Mouse (Mus musculus) intestine, postnatal 0 days (tissue): ENCODE measurements at regions not wholly inside any gene's neighbourhood (a gene's known extent, or its start where the extent isn't known, plus 50 kb on each side); places are given as distances from the start of the nearest gene placed in this dataset.

Experiments
- ATAC-seq: fragments of 200-750 bp; cut with Nextera tagmentation; 2 replicates; pipeline ENCODE4 v1.8.0; 2017; ENCODE audit warnings: mild to moderate bottlenecking, moderate TSS enrichment, moderate library complexity
- H3K27ac ChIP-seq: fragments of 300-500 bp; sonication (generic); 2 replicates; pipeline ENCODE4 v1.5.1; 2014; ENCODE audit warnings: mild to moderate bottlenecking, low read depth, low read length, moderate library complexity
- H3K27me3 ChIP-seq: fragments of 300-500 bp; sonication (generic); replicated peaks from 2 replicates; pipeline ENCODE4 v1.6.1; 2014; ENCODE audit warnings: low read length, mixed read lengths; ENCODE audit not compliant: control insufficient read depth, insufficient read depth
- H3K36me3 ChIP-seq: fragments of 300-500 bp; sonication (generic); 2 replicates; pipeline ENCODE4 v1.6.1; 2014; ENCODE audit warnings: mild to moderate bottlenecking, moderate library complexity; ENCODE audit not compliant: control insufficient read depth, insufficient read depth
- H3K4me1 ChIP-seq: fragments of 300-500 bp; sonication (generic); replicated peaks from 2 replicates; pipeline ENCODE4 v1.6.1; 2014; ENCODE audit warnings: antibody characterized with exemption, low read length, mixed read lengths; ENCODE audit not compliant: control insufficient read depth, insufficient read depth
- H3K4me2 ChIP-seq: fragments of 300-500 bp; sonication (generic); replicated peaks from 2 replicates; pipeline ENCODE4 v1.6.1; 2014; ENCODE audit warnings: low read depth, mild to moderate bottlenecking, moderate library complexity
- H3K4me3 ChIP-seq: fragments of 300-500 bp; sonication (generic); 2 replicates; pipeline ENCODE4 v1.5.1; 2014; ENCODE audit warnings: low read depth, low read length
- H3K9ac ChIP-seq: fragments of 300-500 bp; sonication (generic); 2 replicates; pipeline ENCODE4 v1.6.1; 2014; ENCODE audit warnings: mild to moderate bottlenecking, low read depth, low read length
- H3K9me3 ChIP-seq: fragments of 300-500 bp; sonication (generic); 2 replicates; pipeline ENCODE4 v1.6.1; 2016; ENCODE audit warnings: mixed run types; ENCODE audit not compliant: control insufficient read depth
- CTCF ChIP-seq: sonication (generic); IDR thresholded peaks from 2 replicates; pipeline ENCODE4 v1.5.1; 2016; ENCODE audit warnings: low read depth, mild to moderate bottlenecking, control low read depth, antibody characterized with exemption, moderate library complexity
- WGBS: fragments of 180-500 bp; shearing (Covaris S2); extraction: QIAGEN DNeasy Blood & Tissue Kit; methylation state at CpG from one replicate; pipeline ENCODE4 v1.1.7; 2014; 5-methylcytosine and 5-hydroxymethylcytosine counted together

DNA sequence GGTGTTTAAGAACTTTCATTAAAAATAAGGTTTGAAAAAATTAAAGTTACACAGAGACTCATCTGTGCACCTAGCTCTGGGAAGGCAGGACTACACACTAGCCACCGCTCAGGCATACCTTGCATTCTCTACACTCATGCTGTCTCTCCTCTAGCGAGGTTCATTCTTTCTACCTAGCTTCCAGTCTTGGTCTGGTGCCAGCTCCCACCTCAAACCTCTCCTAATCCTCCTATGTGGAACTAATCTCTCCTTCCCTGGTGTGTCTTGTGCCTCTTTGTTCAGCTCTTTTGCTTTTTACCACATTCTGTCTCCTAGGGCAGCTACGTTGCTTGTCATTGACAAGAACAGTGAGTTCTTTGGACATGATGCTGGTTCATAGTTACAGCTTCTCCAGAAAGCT, 146.5 kb upstream of the Tut7 start:
- no peak for ATAC-seq
- no peak overlapping the region for H3K27ac ChIP-seq
- peaks cover 6% of the 10 kb centered on the region; the same call in 1 of the 2 replicates for H3K27me3 ChIP-seq
- H3K9me3 ChIP-seq = no peaks in the 10 kb centered on the region
- no peak overlapping the region for H3K4me2 ChIP-seq
- H3K4me1 ChIP-seq = no peaks in the 10 kb centered on the region
- TF ChIP-seq CTCF = no peak
- H3K36me3 ChIP-seq = no peaks in the 10 kb centered on the region
- no peak overlapping the region for H3K9ac ChIP-seq
- H3K4me3 ChIP-seq = no peak overlapping the region
- 77% methylated on average over 3 of the region's 3 CpGs for WGBS

DNA sequence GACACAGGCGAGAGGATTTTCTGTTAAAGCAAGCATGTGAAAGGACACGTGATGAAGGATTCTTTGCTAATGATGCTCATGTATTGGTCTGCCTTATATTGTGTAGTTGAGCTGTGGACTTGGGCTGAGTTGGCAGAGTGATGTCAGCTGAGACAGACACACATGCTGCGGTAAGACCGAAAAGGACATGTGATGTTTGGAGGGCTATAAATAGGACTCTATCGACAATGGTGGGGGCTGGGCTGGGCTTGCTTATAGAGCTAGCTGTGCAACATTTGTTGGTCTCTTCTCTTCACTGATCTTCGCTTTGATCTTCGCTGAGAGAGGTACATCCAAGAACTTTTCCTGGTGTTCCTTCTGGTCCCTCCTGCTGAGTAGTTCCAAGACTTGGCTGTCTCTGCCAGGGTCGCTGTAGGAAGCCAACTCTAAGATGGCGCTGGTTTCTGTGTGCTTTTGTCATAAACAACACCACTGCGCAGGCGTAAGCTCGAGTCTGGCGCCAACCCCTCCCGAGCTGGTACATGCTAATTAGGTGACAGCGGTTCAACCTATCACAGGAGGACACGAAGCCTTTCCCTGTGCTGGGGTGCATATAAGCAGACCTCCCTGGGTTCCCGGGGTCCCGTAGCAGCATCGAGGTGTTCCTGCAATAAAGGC, 145.8 kb upstream of the Tut7 start:
- Histone ChIP-seq H3K9me3 (no peaks in the 10 kb centered on the region), H3K4me3 (no peak overlapping the region), H3K27ac (no peak overlapping the region), H3K9ac (no peak overlapping the region), H3K36me3 (no peaks in the 10 kb centered on the region), H3K27me3 (peaks cover 6% of the 10 kb centered on the region; the same call in 1 of the 2 replicates), H3K4me2 (no peak overlapping the region), H3K4me1 (no peaks in the 10 kb centered on the region)
- no peak for TF ChIP-seq CTCF
- no peak for ATAC-seq
- 87% methylated on average over 19 of the region's 19 CpGs for WGBS

DNA sequence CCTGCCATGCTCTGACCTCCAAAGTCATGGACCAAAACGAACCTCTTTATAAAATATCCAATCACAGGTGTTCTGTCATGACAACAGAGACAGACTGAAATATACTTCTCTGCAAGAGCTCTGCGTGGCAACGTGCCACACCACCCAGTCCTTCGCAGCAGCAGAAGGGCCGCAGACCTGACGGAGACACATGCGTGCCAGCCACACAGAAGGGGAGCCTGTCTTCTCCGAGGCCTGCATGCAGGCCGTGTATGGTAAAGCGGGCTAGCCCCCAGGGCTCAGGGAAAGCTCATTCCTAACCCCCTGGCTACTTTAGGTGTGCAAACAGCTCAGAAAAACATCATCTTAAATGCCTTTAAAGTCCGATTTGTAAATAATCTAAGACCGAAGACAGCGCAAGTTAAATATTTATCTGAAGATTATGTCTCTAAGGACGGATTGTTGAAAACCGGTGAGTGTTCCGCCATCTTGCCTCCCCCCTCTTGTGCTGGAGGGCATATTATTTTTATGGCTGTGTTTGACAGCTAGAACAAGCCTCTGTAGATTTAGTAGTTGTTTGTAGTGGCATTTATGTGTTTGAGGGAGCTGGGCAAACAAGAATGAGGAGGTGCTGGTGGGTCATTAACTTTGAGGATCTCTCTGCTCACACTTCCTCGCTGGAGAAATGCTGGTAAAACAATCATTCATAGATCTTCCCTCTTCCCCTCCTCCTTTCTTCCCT, 143.7 kb upstream of the Tut7 start:
- Histone ChIP-seq H3K27ac (no peak overlapping the region), H3K4me2 (no peak overlapping the region), H3K9ac (no peak overlapping the region), H3K27me3 (peaks cover under 1% of the 10 kb centered on the region; the same call in 1 of the 2 replicates), H3K4me3 (no peak overlapping the region), H3K4me1 (no peaks in the 10 kb centered on the region), H3K36me3 (no peaks in the 10 kb centered on the region), H3K9me3 (no peaks in the 10 kb centered on the region)
- ATAC-seq = no peak
- no peak for TF ChIP-seq CTCF
- 32% methylated on average over 17 of the region's 17 CpGs for WGBS

DNA sequence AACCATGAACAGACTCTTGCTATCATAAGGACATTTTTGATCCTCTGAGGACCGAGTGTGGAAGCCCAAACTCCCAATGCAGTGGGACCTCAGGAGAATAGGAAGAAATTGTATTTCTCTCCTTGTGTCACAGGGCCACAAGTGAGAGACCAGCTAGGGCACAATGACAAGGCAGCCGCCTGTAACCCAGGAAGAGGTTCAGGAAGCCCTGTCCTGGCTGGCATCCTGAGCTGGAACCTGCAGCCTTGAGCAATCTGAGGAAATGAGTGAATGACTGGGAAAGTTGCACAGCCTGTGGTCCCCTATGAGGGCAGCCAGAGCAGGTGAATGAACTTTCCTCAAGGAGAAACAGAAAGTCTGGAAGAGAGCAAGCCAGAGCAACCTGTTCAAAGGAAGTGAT, 142.0 kb upstream of the Tut7 start:
- no peak for TF ChIP-seq CTCF
- no peak overlapping the region for H3K4me2 ChIP-seq
- H3K27me3 ChIP-seq = no peaks in the 10 kb centered on the region; the same call in 1 of the 2 replicates
- H3K27ac ChIP-seq = no peak overlapping the region
- WGBS = 93% methylated on average over 2 of the region's 2 CpGs
- H3K9ac ChIP-seq = no peak overlapping the region
- no peak for ATAC-seq
- no peaks in the 10 kb centered on the region for H3K9me3 ChIP-seq
- H3K4me1 ChIP-seq = no peaks in the 10 kb centered on the region
- H3K4me3 ChIP-seq = no peak overlapping the region
- H3K36me3 ChIP-seq = no peaks in the 10 kb centered on the region

DNA sequence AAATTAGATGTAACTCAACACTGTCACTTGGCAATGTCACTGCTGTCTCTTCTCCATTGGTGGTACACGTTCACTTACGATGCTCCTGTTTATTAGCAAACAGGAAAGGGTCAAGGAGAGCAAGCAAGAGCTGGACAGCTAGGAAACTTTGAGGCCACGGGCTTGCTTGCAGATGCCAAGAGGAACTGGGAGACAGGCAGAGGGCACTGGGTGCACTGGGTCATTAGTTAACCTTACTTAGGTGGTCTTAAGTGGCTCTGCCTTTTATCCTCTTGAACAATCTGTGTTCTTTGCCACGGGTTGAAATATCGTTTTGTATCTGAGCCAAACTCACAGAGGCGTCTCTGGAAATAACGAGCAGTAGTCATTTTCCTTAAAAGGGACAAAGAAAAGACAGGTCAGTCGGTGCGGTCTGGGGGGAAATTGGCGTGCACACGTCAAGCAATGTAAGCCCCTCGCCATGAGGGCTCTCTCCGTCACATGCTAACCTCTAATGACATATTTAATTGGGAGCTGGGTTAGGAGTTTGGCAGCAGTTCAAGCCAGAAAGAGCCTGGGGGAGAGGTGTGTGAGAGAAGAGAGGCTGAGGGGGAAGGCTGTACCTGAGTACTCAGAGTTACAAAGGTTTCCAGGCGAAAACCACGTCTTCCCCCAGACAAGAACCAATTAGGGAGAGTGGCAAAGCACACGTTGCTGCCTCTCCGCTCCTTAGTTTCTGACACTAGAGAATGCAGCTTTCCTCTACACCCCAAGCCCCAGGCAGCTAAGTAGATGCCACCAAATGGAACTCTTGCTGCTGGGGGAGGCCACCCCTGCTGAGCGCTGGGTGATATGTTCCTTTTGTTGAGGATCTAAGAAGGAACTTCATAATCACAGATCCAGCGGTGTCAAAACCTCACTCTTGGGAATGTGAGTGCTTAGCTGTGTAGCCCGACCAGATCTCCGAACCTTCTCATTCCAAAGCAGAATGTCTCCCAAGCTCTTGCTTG, 140.0 kb upstream of the Tut7 start:
- H3K27ac ChIP-seq = no peak overlapping the region
- TF ChIP-seq CTCF = no peak
- WGBS = 72% methylated on average over 21 of the region's 21 CpGs

DNA sequence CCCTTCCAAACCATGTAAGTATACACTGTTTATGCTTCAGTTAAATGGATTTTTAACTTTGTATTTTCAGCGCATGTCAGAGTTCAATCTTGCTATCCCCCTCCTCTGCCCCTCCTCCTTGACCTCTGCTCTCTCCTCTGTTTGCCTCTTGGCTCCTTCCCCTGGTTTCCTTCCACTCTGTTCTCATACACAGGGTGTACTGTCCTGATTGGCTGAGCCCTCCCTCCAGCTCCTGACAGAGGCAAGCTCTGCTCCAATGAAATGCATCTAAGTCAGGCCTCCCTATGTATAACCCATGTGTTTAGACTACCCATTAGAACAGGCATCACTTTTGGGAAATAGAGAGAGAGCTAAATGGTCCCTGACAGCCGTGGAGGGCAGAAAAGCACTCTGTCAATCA, 133.5 kb upstream of the Tut7 start:
- no peak overlapping the region for H3K9ac ChIP-seq
- H3K36me3 ChIP-seq = no peaks in the 10 kb centered on the region
- no peak for TF ChIP-seq CTCF
- H3K4me1 ChIP-seq = no peaks in the 10 kb centered on the region
- no peaks in the 10 kb centered on the region for H3K27me3 ChIP-seq
- no peaks in the 10 kb centered on the region for H3K9me3 ChIP-seq
- WGBS = 43% methylated on average over 2 of the region's 2 CpGs
- no peak overlapping the region for H3K27ac ChIP-seq
- no peak for ATAC-seq
- no peak overlapping the region for H3K4me2 ChIP-seq
- H3K4me3 ChIP-seq = no peak overlapping the region

More for the DNA sequence above, 140.0 kb upstream of the Tut7 start:
- Histone ChIP-seq H3K4me2 (no peak overlapping the region), H3K9ac (no peak overlapping the region), H3K4me1 (no peaks in the 10 kb centered on the region), H3K9me3 (no peaks in the 10 kb centered on the region), H3K27me3 (no peaks in the 10 kb centered on the region; the same call in 1 of the 2 replicates), H3K4me3 (no peak overlapping the region), H3K36me3 (no peaks in the 10 kb centered on the region)
- no peak for ATAC-seq
